Mouse (Mus musculus) neural tube, embryonic 14.5 days (tissue): Measurements from ENCODE around the gene D730048I06Rik. TPM values are rescaled to one million over a fixed set of nuclear protein-coding genes. Genes with fewer than 3 reads are reported as not detected.
"Not testable (repeated sequence)": the region's sequence is repeated elsewhere in the genome, so short reads cannot be mapped to it uniquely, and the experiment has no call there.

Experiments
- ATAC-seq: fragments of 200-750 bp; cut with Nextera tagmentation; 2 replicates; pipeline ENCODE4 v1.8.0; 2017; ENCODE audit warnings: low read depth, mild to moderate bottlenecking, moderate TSS enrichment, moderate library complexity
- H3K27ac ChIP-seq: fragments of 300-500 bp; sonication (generic); 2 replicates; pipeline ENCODE4 v1.5.1; 2014; ENCODE audit warnings: low read depth, mild to moderate bottlenecking, control low read depth, low read length, moderate library complexity, mixed read lengths
- H3K27me3 ChIP-seq: fragments of 300-500 bp; sonication (generic); 2 replicates; pipeline ENCODE4 v1.6.1; 2014; ENCODE audit warnings: low read length; ENCODE audit not compliant: control insufficient read depth, insufficient read depth
- H3K36me3 ChIP-seq: fragments of 300-500 bp; sonication (generic); 2 replicates; pipeline ENCODE4 v1.6.1; 2014; ENCODE audit warnings: low read length, mixed read lengths; ENCODE audit not compliant: control insufficient read depth, insufficient read depth
- H3K4me1 ChIP-seq: fragments of 300-500 bp; sonication (generic); 2 replicates; pipeline ENCODE4 v1.6.1; 2014; ENCODE audit warnings: low read length; ENCODE audit not compliant: control insufficient read depth, insufficient read depth
- H3K4me2 ChIP-seq: fragments of 300-500 bp; sonication (generic); 2 replicates; pipeline ENCODE4 v1.6.1; 2014; ENCODE audit warnings: mild to moderate bottlenecking, low read depth, low read length, control low read depth
- H3K4me3 ChIP-seq: fragments of 300-500 bp; sonication (generic); 2 replicates; pipeline ENCODE4 v1.5.1; 2014; ENCODE audit warnings: low read depth, low read length, control low read depth, mixed read lengths
- H3K9ac ChIP-seq: fragments of 300-500 bp; sonication (generic); replicated peaks from 2 replicates; pipeline ENCODE4 v1.6.1; 2014; ENCODE audit warnings: low read depth, mild to moderate bottlenecking, control low read depth, low read length, mixed read lengths
- H3K9me3 ChIP-seq: fragments of 300-500 bp; sonication (generic); 2 replicates; pipeline ENCODE4 v1.6.1; 2016; ENCODE audit warnings: low read length; ENCODE audit not compliant: control insufficient read depth
- WGBS: fragments of 180-500 bp; shearing (Covaris S2); extraction: QIAGEN DNeasy Blood & Tissue Kit; methylation state at CpG from one replicate; pipeline ENCODE4 v1.1.7; 2014; 5-methylcytosine and 5-hydroxymethylcytosine counted together
- polyA plus RNA-seq: library from polyadenylated mRNA; unstranded; fragments of >200 nt; fragmentation: Nextera tagmentation; extraction: Ambion mirVana; gene quantifications from 2 replicates; pipeline ENCODE4 v1.2.1, GENCODE M21; 2014

D730048I06Rik gene
- not detected in 2 replicates for polyA plus RNA-seq

GRCm38 (mm10) chr9:35790001-35790400 lies at the start of gene D730048I06Rik, which contains the start of gene Gm27235:
Gene D730048I06Rik (minus strand): TSS chr9:35790112.
Gene Gm27235 (minus strand): TSS chr9:35790101.
- 95% methylated on average over 3 of the region's 3 CpGs for WGBS
- Histone ChIP-seq H3K9ac (no peak within 1 kb of the TSS), H3K4me1 (no peaks in the 10 kb centered on the region), H3K9me3 (no peaks in the 10 kb centered on the region; the same call in 1 of the 2 replicates), H3K4me3 (no peak within 1 kb of the TSS), H3K4me2 (no peak within 1 kb of the TSS), H3K27me3 (no peaks in the 10 kb centered on the region), H3K27ac (no peak within 1 kb of the TSS), H3K36me3 (no peaks in the 10 kb centered on the region)
- no peak for ATAC-seq

GRCm38 (mm10) chr9:35817881-35818280 lies 28.0 kb upstream of the D730048I06Rik start:
- H3K36me3 ChIP-seq, H3K4me3 ChIP-seq, H3K27ac ChIP-seq, ATAC-seq, H3K9me3 ChIP-seq, H3K4me1 ChIP-seq, H3K9ac ChIP-seq, H3K4me2 ChIP-seq, H3K27me3 ChIP-seq: not testable (repeated sequence)
- 95% methylated on average over 15 of the region's 15 CpGs for WGBS

GRCm38 (mm10) chr9:35798146-35798545 lies 8.2 kb upstream of the D730048I06Rik start:
- no peaks in the 10 kb centered on the region for H3K9me3 ChIP-seq
- no peaks in the 10 kb centered on the region for H3K4me1 ChIP-seq
- no peak overlapping the region for H3K9ac ChIP-seq
- H3K4me3 ChIP-seq: no peak overlapping the region
- no peak overlapping the region for H3K27ac ChIP-seq
- no peak for ATAC-seq
- H3K36me3 ChIP-seq: no peaks in the 10 kb centered on the region
- H3K27me3 ChIP-seq: no peaks in the 10 kb centered on the region
- H3K4me2 ChIP-seq: no peak overlapping the region

GRCm38 (mm10) chr9:35778009-35778408 lies 11.9 kb downstream of the D730048I06Rik start, which contains the start of gene Gm17727:
Gene Gm17727 (minus strand): TSS chr9:35778109.
- Histone ChIP-seq H3K27me3 (no peaks in the 10 kb centered on the region), H3K36me3 (no peaks in the 10 kb centered on the region), H3K4me2 (no peak within 1 kb of the TSS), H3K4me1 (no peaks in the 10 kb centered on the region), H3K27ac (no peak within 1 kb of the TSS), H3K4me3 (no peak within 1 kb of the TSS), H3K9me3 (peaks cover 4% of the 10 kb centered on the region; the same call in 1 of the 2 replicates), H3K9ac (no peak within 1 kb of the TSS)
- WGBS: 72% methylated on average over 3 of the region's 3 CpGs
- ATAC-seq: no peak

GRCm38 (mm10) chr9:35756843-35757242 lies 33.1 kb downstream of the D730048I06Rik start:
- Histone ChIP-seq H3K27me3 (no peaks in the 10 kb centered on the region), H3K36me3 (no peaks in the 10 kb centered on the region), H3K9ac (no peak overlapping the region), H3K4me1 (no peaks in the 10 kb centered on the region), H3K9me3 (no peaks in the 10 kb centered on the region), H3K4me3 (no peak overlapping the region), H3K27ac (no peak overlapping the region), H3K4me2 (no peak overlapping the region)
- no peak for ATAC-seq

GRCm38 (mm10) chr9:35740749-35741148 lies 49.2 kb downstream of the D730048I06Rik start, which contains the start of gene Gm17677:
Gene Gm17677 (plus strand): TSS chr9:35741049.
- no peak within 1 kb of the TSS for H3K4me2 ChIP-seq
- H3K27me3 ChIP-seq: no peaks in the 10 kb centered on the region
- H3K9ac ChIP-seq: no peak within 1 kb of the TSS
- no peak within 1 kb of the TSS for H3K4me3 ChIP-seq
- no peak within 1 kb of the TSS for H3K27ac ChIP-seq
- H3K4me1 ChIP-seq: no peaks in the 10 kb centered on the region
- H3K36me3 ChIP-seq: no peaks in the 10 kb centered on the region
- no peak for ATAC-seq
- no peaks in the 10 kb centered on the region for H3K9me3 ChIP-seq

Other genes with a start within 250 kb of the D730048I06Rik start
- 29.8 and 34.3 TPM in 2 replicates for gene Ddx25, start 231.6 kb downstream of the D730048I06Rik start, polyA plus RNA-seq
- 16.2 and 18.2 TPM in 2 replicates for gene Pus3, start 231.5 kb downstream of the D730048I06Rik start, polyA plus RNA-seq
- gene Pate2, start 219.8 kb downstream of the D730048I06Rik start, polyA plus RNA-seq: 0.48 and 1.0 TPM in 2 replicates
- 17.1 and 19.1 TPM in 2 replicates for gene Hyls1, start 219.7 kb downstream of the D730048I06Rik start, polyA plus RNA-seq
- not detected in 2 replicates for gene Pate4, start 178.2 kb downstream of the D730048I06Rik start, polyA plus RNA-seq
- gene Pate3, start 141.9 kb downstream of the D730048I06Rik start, polyA plus RNA-seq: not detected in 2 replicates
- gene Pate1, start 102.7 kb downstream of the D730048I06Rik start, polyA plus RNA-seq: 0.24 TPM in 1 of 2 replicates, not detected in the other
- not detected in 2 replicates for gene Gm17677, start 49.1 kb downstream of the D730048I06Rik start, polyA plus RNA-seq
- gene Gm17727, start 12.0 kb downstream of the D730048I06Rik start, polyA plus RNA-seq: not detected in 2 replicates
- gene Gm27235, start within 50 bp of the D730048I06Rik start, polyA plus RNA-seq: not detected in 2 replicates
- gene 9230110F15Rik, start 54.0 kb upstream of the D730048I06Rik start, polyA plus RNA-seq: not detected in 2 replicates
- not detected in 2 replicates for gene 9230113P08Rik, start 118.3 kb upstream of the D730048I06Rik start, polyA plus RNA-seq